Mouse (Mus musculus) ES-Bruce4 (cell line): ENCODE measurements around the gene Gse1. TPM values are rescaled to one million over a fixed set of nuclear protein-coding genes. Genes with fewer than 3 reads are reported as not detected.

Source experiments
- H3K27ac ChIP-seq: 2 replicates; pipeline ENCODE4 v1.5.1; 2012; ENCODE audit warnings: low read length, inconsistent platforms; ENCODE audit not compliant: insufficient read depth
- H3K27me3 ChIP-seq: 2 replicates; pipeline ENCODE4 v1.6.1; 2012; ENCODE audit warnings: mild to moderate bottlenecking, low read length, inconsistent platforms; ENCODE audit not compliant: control insufficient read depth, poor library complexity, insufficient read depth, severe bottlenecking
- H3K36me3 ChIP-seq: 2 replicates; pipeline ENCODE4 v1.6.1; 2012; ENCODE audit warnings: inconsistent platforms, mild to moderate bottlenecking, low read length, moderate library complexity; ENCODE audit not compliant: control insufficient read depth, poor library complexity, insufficient read depth, severe bottlenecking
- H3K4me1 ChIP-seq: one replicate; pipeline ENCODE4 v1.8.1; 2011; ENCODE audit warnings: low read length; ENCODE audit not compliant: control insufficient read depth, insufficient read depth
- H3K4me3 ChIP-seq: 2 replicates; pipeline ENCODE4 v1.5.1; 2011; ENCODE audit warnings: low read depth, mild to moderate bottlenecking, low read length
- H3K9ac ChIP-seq: 2 replicates; pipeline ENCODE4 v1.6.1; 2012; ENCODE audit warnings: low read depth, mild to moderate bottlenecking, inconsistent platforms; ENCODE audit not compliant: poor library complexity, severe bottlenecking
- H3K9me3 ChIP-seq: replicated peaks from 2 replicates; pipeline ENCODE4 v1.6.1; 2012; ENCODE audit warnings: mild to moderate bottlenecking, low read length, inconsistent platforms; ENCODE audit not compliant: control insufficient read depth, poor library complexity, insufficient read depth, severe bottlenecking
- CTCF ChIP-seq: IDR thresholded peaks from one replicate; pipeline ENCODE4 v1.8.1; 2011; ENCODE audit warnings: low read depth, low read length
- EP300 ChIP-seq: IDR thresholded peaks from 2 replicates; pipeline ENCODE4 v1.6.1; 2011; ENCODE audit warnings: low read depth, low read length; ENCODE audit not compliant: insufficient read depth
- POLR2A ChIP-seq: IDR thresholded peaks from one replicate; pipeline ENCODE4 v1.8.1; 2011; ENCODE audit warnings: low read length; ENCODE audit not compliant: insufficient read depth
- polyA plus RNA-seq: library from polyadenylated mRNA; stranded (reverse); fragments of >200 nt; gene quantifications from 2 replicates; pipeline ENCODE4 v1.2.4, GENCODE M21; 2011; ENCODE audit warnings: low read depth; ENCODE audit not compliant: missing spikeins, insufficient read depth, insufficient read length

The Gse1 gene
- polyA plus RNA-seq, 1 experiment, result 31.8 TPM

DNA sequence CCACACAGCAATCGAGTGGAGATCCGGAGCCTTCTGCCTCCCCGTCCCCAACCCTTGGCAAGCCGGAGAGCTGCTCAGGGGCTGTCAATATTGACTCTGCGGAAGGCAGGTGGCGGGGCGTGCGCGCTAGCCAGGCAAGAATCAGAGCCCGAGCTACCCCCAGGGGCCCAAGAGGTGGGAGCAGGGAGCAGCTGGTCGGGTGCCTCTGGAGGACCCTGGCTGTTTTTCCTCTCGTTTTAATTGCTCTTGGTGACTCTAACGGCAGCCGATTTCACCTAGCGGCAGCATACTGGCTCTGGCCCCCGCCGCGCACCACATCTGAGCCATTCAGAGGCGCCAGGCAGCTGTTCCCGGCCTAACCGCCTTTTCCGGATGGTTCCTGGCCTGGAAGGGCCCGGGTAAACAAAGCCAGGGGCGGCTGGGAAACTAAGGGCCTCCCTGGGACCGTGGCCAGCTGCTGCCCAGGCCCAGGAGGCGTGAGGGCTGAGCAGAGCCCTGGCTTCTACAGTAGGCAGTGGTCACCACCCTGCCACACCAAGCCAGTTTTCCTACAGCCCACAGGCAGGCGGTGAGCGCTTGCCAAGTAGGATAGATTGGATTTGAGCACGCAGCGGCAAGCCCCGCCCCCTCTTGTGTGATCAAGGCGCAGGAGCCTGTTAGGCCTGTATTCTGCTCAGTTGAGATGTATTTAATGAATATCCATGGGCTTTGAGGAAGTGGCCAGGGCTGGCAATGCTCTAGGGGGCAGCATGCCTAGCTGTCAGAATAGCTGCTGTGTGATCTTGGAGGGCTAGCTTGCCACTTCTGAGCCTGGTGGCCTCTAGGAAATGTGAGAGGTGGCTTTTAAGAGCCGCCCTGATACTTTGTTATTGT, 188.5 kb downstream of the Gse1 start:
- no peak overlapping the region for H3K27ac ChIP-seq
- H3K9me3 ChIP-seq, result no peaks in the 10 kb centered on the region
- peaks cover 5% of the 10 kb centered on the region for H3K4me1 ChIP-seq
- H3K4me3 ChIP-seq, result peak overlapping the region; percentile 22
- TF ChIP-seq EP300, result no peak
- no peak for TF ChIP-seq POLR2A
- TF ChIP-seq CTCF, result no peak
- no peaks in the 10 kb centered on the region for H3K36me3 ChIP-seq
- peak overlapping the region; percentile 34 for H3K9ac ChIP-seq
- H3K27me3 ChIP-seq, result no peaks in the 10 kb centered on the region

DNA sequence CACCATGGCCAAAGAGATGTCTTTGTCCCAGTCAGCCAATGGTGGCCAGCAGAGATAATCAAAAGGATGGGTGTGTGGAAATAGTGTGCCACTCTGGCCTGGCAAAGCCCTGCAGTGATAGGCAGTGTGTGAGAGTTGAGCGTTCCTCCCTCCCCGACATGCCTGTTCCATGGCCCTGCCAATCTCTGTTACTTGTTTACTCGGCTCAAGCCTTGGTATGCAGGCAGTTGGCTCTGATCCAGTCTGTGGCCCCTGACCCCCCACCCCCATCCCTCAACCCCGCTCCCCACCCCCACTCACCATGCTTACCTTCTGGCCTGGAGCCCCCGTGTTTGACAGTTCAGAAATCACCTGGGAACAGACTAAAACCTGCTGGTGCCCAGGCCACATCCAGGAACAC, 189.9 kb downstream of the Gse1 start:
- no peak overlapping the region for H3K4me3 ChIP-seq
- TF ChIP-seq POLR2A (no peak), EP300 (no peak), CTCF (no peak)
- no peaks in the 10 kb centered on the region for H3K27me3 ChIP-seq
- H3K9me3 ChIP-seq, result no peaks in the 10 kb centered on the region
- no peaks in the 10 kb centered on the region for H3K36me3 ChIP-seq
- no peak overlapping the region for H3K9ac ChIP-seq
- no peak overlapping the region for H3K27ac ChIP-seq
- peaks cover 5% of the 10 kb centered on the region for H3K4me1 ChIP-seq

GRCm38 (mm10) chr8:120419675-120420074, 191.4 kb downstream of the Gse1 start:
- H3K27me3 ChIP-seq, result no peaks in the 10 kb centered on the region
- H3K4me3 ChIP-seq, result no peak overlapping the region
- TF ChIP-seq POLR2A (no peak), CTCF (no peak)
- H3K9ac ChIP-seq, result no peak overlapping the region
- no peaks in the 10 kb centered on the region for H3K9me3 ChIP-seq
- H3K27ac ChIP-seq, result no peak overlapping the region
- peaks cover 5% of the 10 kb centered on the region for H3K4me1 ChIP-seq
- H3K36me3 ChIP-seq, result no peaks in the 10 kb centered on the region

DNA sequence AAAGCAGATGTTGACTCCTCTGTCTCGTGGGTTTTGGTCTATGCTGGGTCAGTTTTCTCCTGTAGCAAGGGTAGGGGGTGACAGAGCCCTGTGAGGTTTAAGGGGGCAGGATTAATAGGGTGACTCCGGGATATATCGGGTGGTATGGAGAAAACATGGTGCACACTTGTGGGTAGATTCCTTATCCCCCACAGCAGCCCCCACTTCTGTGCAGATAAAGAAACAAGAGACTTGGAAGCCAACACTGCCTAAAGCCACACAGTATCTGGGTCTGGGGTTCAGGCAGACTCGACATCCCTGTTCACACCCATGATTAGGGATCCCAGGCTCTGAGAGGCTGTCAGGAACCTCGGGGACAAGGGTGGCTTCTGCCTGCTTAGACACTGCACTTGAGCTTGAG, 192.0 kb downstream of the Gse1 start:
- Histone ChIP-seq H3K4me3 (no peak overlapping the region), H3K9ac (no peak overlapping the region), H3K4me1 (peaks cover 7% of the 10 kb centered on the region), H3K27me3 (no peaks in the 10 kb centered on the region), H3K36me3 (no peaks in the 10 kb centered on the region), H3K9me3 (no peaks in the 10 kb centered on the region), H3K27ac (no peak overlapping the region)
- no peak for TF ChIP-seq POLR2A

GRCm38 (mm10) chr8:120421638-120422037, 193.4 kb downstream of the Gse1 start:
- Histone ChIP-seq H3K9ac (no peak overlapping the region), H3K4me3 (no peak overlapping the region), H3K9me3 (no peaks in the 10 kb centered on the region), H3K4me1 (peaks cover 7% of the 10 kb centered on the region), H3K27me3 (no peaks in the 10 kb centered on the region), H3K36me3 (no peaks in the 10 kb centered on the region), H3K27ac (no peak overlapping the region)
- TF ChIP-seq CTCF (no peak), EP300 (no peak)

GRCm38 (mm10) chr8:120422236-120422635, 194.0 kb downstream of the Gse1 start:
- TF ChIP-seq EP300, result no peak
- no peak for TF ChIP-seq POLR2A
- TF ChIP-seq CTCF, result no peak
- no peak overlapping the region for H3K27ac ChIP-seq

More at GRCm38 (mm10) chr8:120422236-120422635, 194.0 kb downstream of the Gse1 start:
- no peaks in the 10 kb centered on the region for H3K27me3 ChIP-seq
- no peaks in the 10 kb centered on the region for H3K36me3 ChIP-seq
- no peak overlapping the region for H3K4me3 ChIP-seq
- no peak overlapping the region for H3K9ac ChIP-seq
- no peaks in the 10 kb centered on the region for H3K9me3 ChIP-seq
- peaks cover 7% of the 10 kb centered on the region for H3K4me1 ChIP-seq
